Mouse (Mus musculus) spleen, adult 18-20 months (tissue): Measurements from ENCODE around the gene Hcn4.
A peak's percentile ranks its signal among the peaks of the same experiment; 100 is the strongest.

Source experiments
- DNase-seq, 2 experiments: peaks; one replicate each; pipeline ENCODE4 v3.0.0; 2022; ENCODE audit warnings: mixed read lengths in 2 of 2

The Hcn4 gene

GRCm38 (mm10) chr9:58849576-58850315 lies 26.5 kb downstream of the Hcn4 start:
- DNase-seq = no peak

- no peak for DNase-seq
Measured at GRCm38 (mm10) chr9:58854931-58855330, 31.7 kb downstream of the Hcn4 start.

- DNase-seq = no peak
Measured at GRCm38 (mm10) chr9:58859080-58859635, 35.9 kb downstream of the Hcn4 start.

DNA sequence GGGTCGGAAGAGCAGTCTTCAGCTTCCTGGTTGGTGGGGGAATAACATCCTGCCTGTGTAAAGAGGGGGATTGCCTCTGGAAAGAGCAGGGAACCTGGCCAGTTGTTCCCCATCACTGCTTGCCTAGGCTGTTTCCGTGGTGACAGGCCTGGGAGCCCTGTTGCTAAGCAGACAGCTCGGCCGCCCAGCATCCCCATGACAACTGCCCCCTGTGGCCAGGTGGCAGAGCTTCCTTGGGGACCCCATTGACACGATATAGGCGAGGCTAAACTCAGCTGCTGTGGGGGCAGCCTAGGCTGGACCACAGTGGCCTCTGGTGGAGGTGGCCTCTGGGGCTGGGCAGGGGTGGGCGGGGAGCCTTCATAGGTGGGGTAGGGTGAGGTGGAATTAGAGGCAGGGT lies 40.6 kb downstream of the Hcn4 start:
- no peak for DNase-seq

DNA sequence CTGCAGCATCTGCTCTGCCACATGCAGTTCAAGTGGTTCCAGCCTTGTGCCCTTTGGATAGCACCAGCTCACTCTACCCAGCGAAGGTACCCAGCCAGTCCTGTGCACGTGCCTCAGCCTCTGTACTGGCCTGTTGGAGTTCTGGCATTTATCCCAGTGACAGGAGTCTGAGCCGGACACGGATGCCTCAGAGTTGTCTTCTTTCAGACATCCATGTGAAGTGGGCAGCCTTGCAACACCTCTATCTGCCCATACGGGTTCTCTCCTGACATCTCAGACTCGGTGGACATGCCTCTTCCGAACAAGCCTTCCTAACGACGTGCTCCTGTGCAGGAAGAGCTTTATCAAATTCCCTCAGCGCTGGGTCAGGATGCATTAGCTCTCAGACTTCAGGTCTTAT lies 47.9 kb downstream of the Hcn4 start:
- DNase-seq = no peak

- peak in 1 of 2 experiments; percentile 24 for DNase-seq
Measured at GRCm38 (mm10) chr9:58873541-58874324, 50.5 kb downstream of the Hcn4 start.

DNA sequence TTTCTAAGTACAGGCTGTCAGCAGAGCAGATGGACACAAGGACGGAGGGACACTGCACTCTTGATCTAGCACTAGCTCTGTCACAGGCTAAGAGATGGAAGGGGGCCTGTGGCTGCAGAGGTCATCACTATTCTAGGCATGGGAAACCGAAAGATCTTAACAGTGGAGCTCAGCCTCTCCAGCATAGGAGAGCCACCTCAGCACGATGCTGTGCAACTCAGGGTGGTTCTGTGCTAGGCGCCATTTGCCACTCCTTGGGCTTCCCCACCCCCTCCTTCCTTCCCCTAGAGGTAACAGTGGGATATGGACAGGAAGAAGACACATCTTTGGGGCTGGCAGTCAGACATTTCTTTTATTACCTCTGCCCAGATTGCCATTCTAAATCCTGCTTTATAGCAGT lies 51.1 kb downstream of the Hcn4 start:
- no peak for DNase-seq

DNA sequence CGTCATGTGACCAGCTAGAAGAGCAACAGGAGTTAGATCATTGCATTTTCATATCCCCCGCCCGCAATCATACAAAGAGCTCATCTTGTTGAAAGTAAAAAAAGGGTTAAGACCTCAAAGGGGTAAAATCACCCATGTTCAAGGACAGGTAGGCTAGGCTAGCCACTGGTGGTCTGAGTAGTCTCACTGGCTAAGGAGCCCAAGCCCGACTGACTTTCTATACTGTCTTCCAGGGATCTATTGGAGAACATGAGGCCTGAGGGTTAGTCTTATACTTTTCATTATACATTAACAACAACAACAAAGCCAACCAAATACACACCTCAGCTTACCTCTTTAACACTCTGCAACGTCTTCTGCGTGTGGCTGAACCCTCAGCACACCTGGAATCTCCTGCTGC lies 52.2 kb downstream of the Hcn4 start:
- DNase-seq = no peak

GRCm38 (mm10) chr9:58876946-58877625 lies 53.9 kb downstream of the Hcn4 start:
- DNase-seq = no peak

DNA sequence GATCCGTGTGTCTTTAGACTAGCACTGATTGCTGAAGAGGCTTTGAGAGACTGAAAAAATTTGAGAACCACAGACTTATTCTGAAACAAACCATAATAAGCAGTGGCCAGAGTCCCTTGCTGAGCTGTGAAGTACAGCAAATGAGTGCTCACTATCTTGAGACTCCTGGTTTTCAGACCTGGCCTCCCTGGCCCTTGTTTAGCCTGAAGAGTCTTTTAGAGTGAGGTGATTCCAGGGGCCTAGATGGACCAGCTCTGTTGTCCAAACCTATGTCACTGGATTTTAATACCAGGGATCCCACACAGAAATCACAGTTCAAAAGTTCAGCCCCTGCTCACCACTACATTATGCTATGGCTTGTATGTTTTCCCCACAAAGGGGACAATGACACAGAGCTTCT lies 56.6 kb downstream of the Hcn4 start:
- DNase-seq = no peak

DNA sequence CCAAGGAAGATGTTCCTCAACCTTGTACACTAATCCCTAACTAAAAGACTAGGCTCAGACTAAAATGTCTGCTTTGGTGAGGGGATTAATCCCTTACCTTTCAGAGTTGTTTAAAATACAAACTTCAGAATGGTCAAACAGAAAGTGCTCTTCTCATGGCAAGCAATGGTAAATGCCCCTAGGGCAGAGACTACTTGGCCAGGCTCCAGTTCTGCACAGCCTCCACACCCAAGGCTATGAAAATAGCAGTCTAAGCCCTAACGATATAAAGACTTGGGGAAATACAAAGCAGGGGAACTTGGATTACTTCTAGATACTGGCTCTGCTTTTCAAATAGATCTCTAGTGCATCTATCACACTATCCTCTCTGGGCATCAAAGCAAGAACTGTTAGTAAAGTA lies 59.5 kb downstream of the Hcn4 start:
- no peak for DNase-seq

- no peak for DNase-seq
Measured at GRCm38 (mm10) chr9:58889782-58890448, 66.7 kb downstream of the Hcn4 start.

DNA sequence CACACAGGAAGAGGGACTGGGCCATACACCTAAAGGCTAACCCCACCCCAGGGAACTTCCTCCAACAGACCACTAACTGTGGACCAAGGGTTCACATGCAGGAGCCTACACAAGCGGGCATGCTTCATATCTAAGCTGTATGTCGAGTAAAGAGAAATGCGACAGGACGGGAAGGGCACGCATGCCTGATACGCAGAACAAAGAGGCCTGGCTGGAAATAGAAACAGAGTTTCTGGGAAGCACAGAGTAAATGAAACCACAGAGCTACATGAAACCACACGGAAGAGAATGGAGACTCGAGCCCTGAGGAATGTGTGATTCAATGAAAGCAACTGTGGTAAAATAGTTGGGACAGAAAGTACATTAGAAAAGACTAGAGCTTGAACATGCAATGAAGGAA lies 67.7 kb downstream of the Hcn4 start:
- DNase-seq = no peak

DNA sequence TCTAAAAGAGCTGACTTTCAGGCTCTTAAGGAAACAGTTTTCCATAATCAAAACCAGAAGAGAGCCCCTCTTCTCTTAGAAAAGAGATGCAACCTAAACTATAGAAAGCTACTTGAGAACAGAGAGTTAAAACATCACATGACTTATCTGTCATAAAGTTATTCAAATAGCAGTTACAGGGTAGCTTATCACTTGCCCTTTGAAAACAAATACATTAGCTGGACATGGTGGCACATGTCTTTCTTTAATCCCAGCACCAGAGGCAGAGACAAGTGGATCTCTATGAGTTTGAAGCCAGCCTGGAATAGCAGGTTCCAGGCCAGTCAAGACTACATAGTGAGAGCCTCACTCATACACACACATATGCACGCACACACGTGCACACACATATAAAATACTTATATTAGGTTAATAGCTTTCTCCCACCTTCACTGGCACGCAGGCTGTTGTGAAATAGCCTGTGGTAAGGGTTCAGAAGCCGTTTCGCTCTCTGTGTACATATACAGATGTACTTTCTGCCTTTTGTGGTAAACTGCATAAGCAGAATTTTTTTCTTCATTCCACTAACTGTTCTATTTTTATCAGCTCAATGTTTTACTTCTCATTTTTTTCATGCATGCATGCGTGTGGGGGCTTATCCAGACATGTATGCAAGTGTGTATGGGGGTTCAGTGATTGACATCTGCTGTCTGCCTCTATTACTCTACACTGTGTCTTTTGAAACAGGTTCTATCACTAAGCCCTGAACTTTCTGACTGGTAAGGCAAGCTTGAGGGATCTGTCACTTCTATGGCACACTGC lies 68.8 kb downstream of the Hcn4 start:
- no peak for DNase-seq

DNA sequence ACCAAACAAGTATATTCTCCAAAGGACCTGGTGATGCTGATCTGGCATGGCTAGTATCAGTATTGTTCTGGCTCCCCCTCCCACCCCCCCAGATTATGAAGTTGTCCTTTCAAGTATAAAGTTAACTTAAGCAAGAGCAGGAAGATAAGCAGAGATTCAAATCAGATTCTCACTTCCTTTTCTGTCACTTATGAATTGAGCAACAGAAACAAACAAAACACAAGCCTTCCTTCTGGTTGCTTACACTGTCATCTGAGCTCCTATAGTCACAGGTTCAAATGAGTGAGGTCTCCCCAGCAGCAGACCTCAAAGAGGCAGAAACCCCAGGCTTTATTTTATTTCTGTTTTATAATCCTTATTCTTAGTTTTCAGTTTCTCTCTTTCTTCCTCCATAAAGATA lies 76.4 kb downstream of the Hcn4 start:
- DNase-seq = no peak

DNA sequence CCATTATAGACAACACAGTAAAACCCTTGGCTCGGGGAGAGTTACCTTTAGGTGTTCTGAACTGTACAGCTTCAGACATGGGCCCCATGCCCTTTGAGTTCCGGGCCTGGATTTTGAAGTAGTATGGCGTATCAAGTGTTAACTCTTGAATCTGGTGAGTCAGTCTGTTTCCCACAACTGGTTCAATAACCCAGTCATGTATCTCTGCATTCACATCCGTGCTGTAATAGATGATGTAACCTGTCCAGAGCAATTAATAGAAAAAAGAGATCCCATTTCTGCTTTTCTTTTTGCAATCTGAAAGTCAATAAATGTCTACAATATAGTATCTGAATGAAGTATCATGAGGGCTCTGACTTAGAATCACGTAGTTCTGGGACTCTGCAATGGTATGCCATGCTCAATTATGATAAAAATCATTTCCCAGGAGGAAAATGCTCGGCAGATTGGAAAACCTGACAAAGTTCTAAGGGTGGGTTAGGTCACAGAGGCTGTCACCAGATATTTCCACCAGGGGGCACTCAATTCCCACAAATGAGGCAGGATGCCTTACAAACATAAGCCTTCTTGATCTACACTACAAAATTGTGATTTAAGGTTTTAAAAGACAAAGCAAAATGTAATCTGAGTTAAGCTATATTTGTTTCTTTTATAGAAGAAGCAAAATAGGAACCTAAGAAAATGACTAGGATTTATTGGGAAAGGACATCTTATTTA lies 79.8 kb downstream of the Hcn4 start:
- DNase-seq = peak in 1 of 2 experiments; percentile 45
